In the genomic region with DNA sequence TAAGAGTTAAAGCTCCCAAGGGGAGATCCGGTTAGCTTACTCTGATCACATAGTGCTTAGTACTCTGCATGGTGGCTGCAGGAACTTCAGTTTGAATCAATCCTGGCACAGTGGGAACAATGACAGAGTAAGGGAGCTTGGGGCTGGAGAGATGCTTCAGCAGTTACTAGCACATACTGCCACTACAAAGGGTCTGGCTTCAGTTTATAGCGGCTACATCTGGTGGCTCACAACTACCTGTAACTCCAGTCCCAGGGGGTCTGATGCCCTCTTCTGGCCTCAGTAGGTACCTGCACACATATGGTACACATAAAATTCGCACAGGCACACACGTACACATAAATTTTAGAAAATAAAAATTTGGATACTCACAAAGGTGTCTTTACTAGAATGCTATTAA, we compare ENCODE assay signal across 30 mouse cellular contexts.
DNase-seq lines count a peak whose midpoint lies in the region; ATAC-seq and TF ChIP-seq lines count a peak whose summit lies in the region.
"Had no signal": no experiment of that assay in that cellular context is flagged by ENCODE, and none has a peak within 500 bp of the region (broad histone marks: within the 10 kb centered on the region; RNA-seq: fewer than 3 reads in every experiment).

No protein-coding gene starts in this region.

- no peak overlapping the region for H3K27ac ChIP-seq in liver, postnatal 0 days (ENCODE audit: low read depth)
- H3K27ac ChIP-seq in liver, embryonic 12.5 days, result no peak overlapping the region
- no peak overlapping the region for H3K27ac ChIP-seq in ES-E14 (ENCODE audit: insufficient read depth, low read depth, low read length, poor library complexity, severe bottlenecking)
- H3K27ac ChIP-seq: hindbrain, embryonic 15.5 days; macrophage; midbrain, embryonic 13.5 days; neural tube, embryonic 15.5 days had no signal

- H3K36me3 ChIP-seq in liver, postnatal 0 days (replicated peaks; ENCODE audit: insufficient read depth, low read length), result no peaks in the 10 kb centered on the region
- no peaks in the 10 kb centered on the region for H3K36me3 ChIP-seq in liver, embryonic 12.5 days
- H3K36me3 ChIP-seq in E14TG2a.4 (ENCODE audit: insufficient read depth, low read length) (no peaks in the 10 kb centered on the region), ES-E14 (ENCODE audit: control insufficient read depth, insufficient read depth, low read length, poor library complexity, severe bottlenecking) (no peaks in the 10 kb centered on the region)
- H3K36me3 ChIP-seq: G1E; heart, embryonic 12.5 days; hindbrain, embryonic 10.5 days; hindbrain, embryonic 15.5 days; kidney, embryonic 15.5 days; midbrain, embryonic 13.5 days; neural tube, embryonic 15.5 days had no signal

- no peak overlapping the region for H3K4me2 ChIP-seq in liver, postnatal 0 days (ENCODE audit: low read depth, low read length)
- H3K4me2 ChIP-seq in liver, embryonic 12.5 days, result no peak overlapping the region
- H3K4me2 ChIP-seq: heart, embryonic 12.5 days; hindbrain, embryonic 15.5 days; kidney, embryonic 15.5 days; midbrain, embryonic 13.5 days; neural tube, embryonic 15.5 days had no signal

- no peaks in the 10 kb centered on the region for H3K9me3 ChIP-seq in liver, postnatal 0 days (ENCODE audit: low read length)
- no peaks in the 10 kb centered on the region for H3K9me3 ChIP-seq in liver, embryonic 12.5 days (replicated peaks)
- H3K9me3 ChIP-seq in E14TG2a.4 (ENCODE audit: low read length) (no peaks in the 10 kb centered on the region), ES-E14 (ENCODE audit: control insufficient read depth, insufficient read depth, low read depth, low read length) (no peaks in the 10 kb centered on the region)
- H3K9me3 ChIP-seq: hindbrain, embryonic 15.5 days; kidney, embryonic 15.5 days; neural tube, embryonic 15.5 days had no signal

- no peaks in the 10 kb centered on the region for H3K27me3 ChIP-seq in liver, postnatal 0 days (ENCODE audit: insufficient read depth, low read length)
- H3K27me3 ChIP-seq in liver, embryonic 12.5 days (replicated peaks), result no peaks in the 10 kb centered on the region
- H3K27me3 ChIP-seq in E14TG2a.4 (ENCODE audit: insufficient read depth, low read length), result peaks cover 23% of the 10 kb centered on the region
- H3K27me3 ChIP-seq: heart, embryonic 12.5 days; hindbrain, embryonic 15.5 days; kidney, embryonic 15.5 days; midbrain, embryonic 13.5 days; neural tube, embryonic 15.5 days; Patski had no signal

- WGBS in liver, postnatal 0 days (ENCODE audit: insufficient replicate concordance), result 92% methylated on average over 4 of the region's 4 CpGs
- 73% methylated on average over 4 of the region's 4 CpGs for WGBS in liver, embryonic 12.5 days (ENCODE audit: insufficient replicate concordance)

- no peak overlapping the region for H3K4me3 ChIP-seq in liver, postnatal 0 days (ENCODE audit: low read depth, low read length)
- H3K4me3 ChIP-seq in liver, embryonic 12.5 days, result no peak overlapping the region
- H3K4me3 ChIP-seq in E14TG2a.4 (replicated peaks; ENCODE audit: low read length) (no peak overlapping the region), ES-E14 (ENCODE audit: insufficient read depth in 1 of 2, low read depth in 1 of 2, low read length in 2 of 2, poor library complexity in 1 of 2, severe bottlenecking in 1 of 2) (no peak overlapping the region)
- H3K4me3 ChIP-seq: heart, embryonic 12.5 days; hindbrain, embryonic 10.5 days; hindbrain, embryonic 15.5 days; kidney, embryonic 15.5 days; midbrain, embryonic 13.5 days; neural tube, embryonic 15.5 days had no signal

- intact Hi-C loops in heart, postnatal 10 days (cut with DNase I), result no loop called here

- in situ Hi-C loops in ES-E14 (cut with MboI; ENCODE audit: low sequenced_read_pairs in 2 of 2, unreplicated experiment in 2 of 2), result no loop called here

- peak; percentile 19; the same call in 1 of the 2 replicates for TF ChIP-seq CTCF in liver, postnatal 0 days (IDR thresholded peaks at IDR 0.05; ENCODE audit: low read depth)
- peak; percentile 48 for TF ChIP-seq CTCF in E14TG2a.4 (conservative IDR thresholded peaks at IDR 0.05; ENCODE audit: low read length)

- DNase-seq in heart, adult 11 months, result peak; percentile 80
- DNase-seq in heart, postnatal 10 days, result no peak
- no peak for DNase-seq in liver, postnatal 0 days
- peak; percentile 26 for DNase-seq in ES-E14 (ENCODE audit: low read depth, low spot score)
- no peak for DNase-seq in spleen, postnatal 4 days (ENCODE audit: low spot score in 2 of 2)
- DNase-seq in right cerebral cortex, adult 18-20 months, result no peak
- DNase-seq: adrenal gland, adult 8-10 months; cerebellum, adult 9-10 months; cerebellum, postnatal 36 days; gastrocnemius, postnatal 25 days; heart, adult 18-20 months; kidney, adult 18-20 months; kidney, postnatal 36 days; lung, postnatal 10 days; spleen, adult 18-20 months; thymus, adult 2 months had no signal

- H3K4me1 ChIP-seq in liver, postnatal 0 days (ENCODE audit: insufficient read depth), result peaks cover 4% of the 10 kb centered on the region; the same call in 1 of the 2 replicates
- peaks cover 30% of the 10 kb centered on the region for H3K4me1 ChIP-seq in liver, embryonic 12.5 days
- H3K4me1 ChIP-seq in E14TG2a.4 (replicated peaks; ENCODE audit: low read depth, low read length), result peaks cover 43% of the 10 kb centered on the region
- H3K4me1 ChIP-seq in ES-E14 (ENCODE audit: control insufficient read depth in 2 of 2, insufficient read depth in 2 of 2, low read length in 2 of 2, poor library complexity in 1 of 2), result peaks cover 0 to 8% of the 10 kb centered on the region in 2 experiments; a peak in 3 of 4 replicates

- no peak for ATAC-seq in liver, postnatal 0 days
- ATAC-seq in liver, embryonic 12.5 days, result no peak
- ATAC-seq: activated CD4-positive, CD25-positive, alpha-beta regulatory T cell, adult 4 months; forebrain, embryonic 14.5 days; inflammation-experienced regulatory T-cells, adult 6 months; midbrain, embryonic 13.5 days; Patski had no signal

- no peak for TF ChIP-seq EP300 in liver, postnatal 0 days (IDR thresholded peaks at IDR 0.05; ENCODE audit: low read depth)

- no peak overlapping the region for H3K9ac ChIP-seq in liver, postnatal 0 days (replicated peaks)
- H3K9ac ChIP-seq in liver, embryonic 12.5 days, result no peak overlapping the region
- H3K9ac ChIP-seq in ES-E14 (ENCODE audit: insufficient read depth, low read depth, low read length, poor library complexity, severe bottlenecking), result no peak overlapping the region
- H3K9ac ChIP-seq: heart, embryonic 12.5 days; hindbrain, embryonic 15.5 days; kidney, embryonic 15.5 days; midbrain, embryonic 13.5 days; neural tube, embryonic 15.5 days had no signal

TF ChIP-seq in ES-E14, 5 proteins besides CTCF, POLR2A, EP300 and RAD21:
- TF ChIP-seq ZC3H11A (IDR thresholded peaks at IDR 0.05; ENCODE audit: borderline replicate concordance, low read depth, low read length) (peak; percentile 16; the same call in 1 of the 2 replicates), ZNF384 (IDR thresholded peaks at IDR 0.05; ENCODE audit: low read depth, low read length) (no peak)

Comparison
In these comparisons a context has a peak if more than half of its experiments do, and no peak if none do; other contexts are left out.
1. DNase-seq: peak in heart, adult 11 months (single experiment) and ES-E14 (single experiment); none in heart, postnatal 10 days (0 of 2), liver, postnatal 0 days (single experiment), spleen, postnatal 4 days (0 of 2) and right cerebral cortex, adult 18-20 months (single experiment).